Mouse (Mus musculus) forebrain, embryonic 14.5 days (tissue): ENCODE data around the gene Zfp106. TPM values are rescaled to one million over a fixed set of nuclear protein-coding genes. Genes with fewer than 3 reads are reported as not detected.

Source experiments
- ATAC-seq: fragments of 200-750 bp; cut with Nextera tagmentation; 2 replicates; pipeline ENCODE4 v1.8.0; 2017; ENCODE audit warnings: mild to moderate bottlenecking, moderate library complexity
- DNase-seq: peaks from one replicate; pipeline ENCODE4 v3.0.0-alpha.2; 2015; ENCODE audit warnings: low spot score
- H3K27ac ChIP-seq: fragments of 300-500 bp; sonication (generic); 2 replicates; pipeline ENCODE4 v1.5.1; 2014; ENCODE audit warnings: low read depth, mild to moderate bottlenecking, control low read depth, low read length, moderate library complexity
- H3K27me3 ChIP-seq: fragments of 300-500 bp; sonication (generic); replicated peaks from 2 replicates; pipeline ENCODE4 v1.6.1; 2014; ENCODE audit warnings: low read length, control low read depth, mixed read lengths; ENCODE audit not compliant: control insufficient read depth, insufficient read depth
- H3K36me3 ChIP-seq: fragments of 300-500 bp; sonication (generic); 2 replicates; pipeline ENCODE4 v1.6.1; 2014; ENCODE audit warnings: low read length, control low read depth; ENCODE audit not compliant: control insufficient read depth, insufficient read depth
- H3K4me1 ChIP-seq: fragments of 300-500 bp; sonication (generic); 2 replicates; pipeline ENCODE4 v1.6.1; 2014; ENCODE audit warnings: antibody characterized with exemption, low read length, control low read depth; ENCODE audit not compliant: control insufficient read depth, insufficient read depth
- H3K4me2 ChIP-seq: fragments of 300-500 bp; sonication (generic); 2 replicates; pipeline ENCODE4 v1.6.1; 2014; ENCODE audit warnings: mild to moderate bottlenecking, control low read depth, low read length
- H3K4me3 ChIP-seq: fragments of 300-500 bp; sonication (generic); 2 replicates; pipeline ENCODE4 v1.5.1; 2014; ENCODE audit warnings: low read depth, low read length, control low read depth
- H3K9ac ChIP-seq: fragments of 300-500 bp; sonication (generic); 2 replicates; pipeline ENCODE4 v1.6.1; 2014; ENCODE audit warnings: mild to moderate bottlenecking, low read length, control low read depth, moderate library complexity
- H3K9me3 ChIP-seq: fragments of 300-500 bp; sonication (generic); replicated peaks from 2 replicates; pipeline ENCODE4 v1.6.1; 2016; ENCODE audit warnings: low read length, control low read depth, mixed read lengths; ENCODE audit not compliant: control insufficient read depth
- WGBS: fragments of 180-500 bp; shearing (Covaris S2); extraction: QIAGEN DNeasy Blood & Tissue Kit; methylation state at CpG from one replicate; pipeline ENCODE4 v1.1.7; 2014; 5-methylcytosine and 5-hydroxymethylcytosine counted together
- polyA plus RNA-seq: library from polyadenylated mRNA; unstranded; fragments of >200 nt; fragmentation: Nextera tagmentation; extraction: Ambion mirVana; gene quantifications from 2 replicates; pipeline ENCODE4 v1.2.1, GENCODE M21; 2014

The Zfp106 gene
- polyA plus RNA-seq, 1 experiment from 2014 or later, result 42.1 TPM

DNA sequence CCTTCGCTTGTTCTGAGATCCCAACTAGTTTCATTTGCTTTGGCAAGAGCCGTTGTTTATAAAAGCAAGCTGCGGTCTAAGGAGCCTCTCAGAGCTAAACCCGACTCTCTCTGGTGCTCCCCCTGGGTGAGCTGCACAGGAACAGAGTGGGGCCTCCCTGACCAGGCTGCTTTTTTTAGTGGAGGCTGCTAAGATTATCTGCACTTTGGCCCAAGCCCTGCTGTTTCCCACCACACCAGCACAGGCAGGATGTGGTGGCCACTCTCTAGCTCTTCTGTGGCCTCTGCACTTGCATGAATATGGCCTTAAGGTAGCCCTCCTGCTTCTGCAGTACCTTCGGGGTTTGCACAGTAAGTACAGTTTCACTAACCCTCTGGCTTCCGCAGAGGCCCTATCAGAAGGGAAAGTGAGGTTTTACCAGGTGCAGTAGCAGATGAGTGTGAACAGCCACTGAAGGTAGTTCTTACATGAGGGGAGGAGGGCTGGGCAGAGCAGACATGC is 63.6 kb downstream of the Zfp106 start:
- Histone ChIP-seq H3K9me3 (no peaks in the 10 kb centered on the region), H3K9ac (no peak overlapping the region), H3K36me3 (peaks cover 6% of the 10 kb centered on the region), H3K4me2 (no peak overlapping the region), H3K27me3 (no peaks in the 10 kb centered on the region), H3K4me1 (no peaks in the 10 kb centered on the region), H3K4me3 (no peak overlapping the region), H3K27ac (no peak overlapping the region)
- ATAC-seq (no peak), DNase-seq (no peak)
- WGBS, result 84% methylated on average over 6 of the region's 6 CpGs

DNA sequence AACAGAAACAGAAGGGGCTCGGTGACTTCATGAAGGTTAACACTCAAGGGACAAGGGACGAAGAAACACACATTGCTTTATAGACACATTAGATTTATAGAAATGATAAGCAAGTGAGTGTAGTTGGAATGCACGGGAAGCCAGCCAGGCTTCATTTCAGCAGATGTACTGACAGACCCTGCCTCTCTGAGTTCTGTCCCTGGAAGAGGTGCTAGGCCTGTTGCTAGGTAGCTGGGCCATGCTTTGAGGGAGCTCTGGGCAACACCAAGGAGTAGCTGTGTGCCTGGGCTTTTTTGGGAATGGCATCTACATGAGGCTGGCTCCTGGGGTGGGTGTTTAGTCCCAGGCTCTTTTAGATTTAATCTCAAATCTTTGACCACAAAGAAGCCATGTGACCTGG is 67.1 kb downstream of the Zfp106 start:
- Histone ChIP-seq H3K9me3 (no peaks in the 10 kb centered on the region), H3K4me1 (no peaks in the 10 kb centered on the region), H3K4me3 (no peak overlapping the region), H3K27ac (no peak overlapping the region), H3K9ac (no peak overlapping the region), H3K27me3 (no peaks in the 10 kb centered on the region), H3K4me2 (no peak overlapping the region), H3K36me3 (no peaks in the 10 kb centered on the region)
- ATAC-seq (no peak), DNase-seq (no peak)
- 87% methylated on average over 3 of the region's 3 CpGs for WGBS

GRCm38 (mm10) chr2:120493254-120493653 is 70.4 kb downstream of the Zfp106 start:
- Histone ChIP-seq H3K27ac (no peak overlapping the region), H3K9me3 (no peaks in the 10 kb centered on the region), H3K4me1 (no peaks in the 10 kb centered on the region), H3K4me3 (no peak overlapping the region), H3K9ac (no peak overlapping the region), H3K4me2 (no peak overlapping the region), H3K36me3 (no peaks in the 10 kb centered on the region), H3K27me3 (no peaks in the 10 kb centered on the region)
- ATAC-seq (no peak), DNase-seq (no peak)
- 77% methylated on average over 4 of the region's 4 CpGs for WGBS

GRCm38 (mm10) chr2:120484241-120484640 is 79.4 kb downstream of the Zfp106 start:
- no peak overlapping the region for H3K9ac ChIP-seq
- 82% methylated on average over 3 of the region's 3 CpGs for WGBS
- no peaks in the 10 kb centered on the region for H3K9me3 ChIP-seq
- no peaks in the 10 kb centered on the region for H3K27me3 ChIP-seq
- H3K36me3 ChIP-seq, result no peaks in the 10 kb centered on the region
- H3K27ac ChIP-seq, result no peak overlapping the region
- no peak overlapping the region for H3K4me3 ChIP-seq
- no peaks in the 10 kb centered on the region for H3K4me1 ChIP-seq
- DNase-seq (no peak), ATAC-seq (no peak)
- no peak overlapping the region for H3K4me2 ChIP-seq

DNA sequence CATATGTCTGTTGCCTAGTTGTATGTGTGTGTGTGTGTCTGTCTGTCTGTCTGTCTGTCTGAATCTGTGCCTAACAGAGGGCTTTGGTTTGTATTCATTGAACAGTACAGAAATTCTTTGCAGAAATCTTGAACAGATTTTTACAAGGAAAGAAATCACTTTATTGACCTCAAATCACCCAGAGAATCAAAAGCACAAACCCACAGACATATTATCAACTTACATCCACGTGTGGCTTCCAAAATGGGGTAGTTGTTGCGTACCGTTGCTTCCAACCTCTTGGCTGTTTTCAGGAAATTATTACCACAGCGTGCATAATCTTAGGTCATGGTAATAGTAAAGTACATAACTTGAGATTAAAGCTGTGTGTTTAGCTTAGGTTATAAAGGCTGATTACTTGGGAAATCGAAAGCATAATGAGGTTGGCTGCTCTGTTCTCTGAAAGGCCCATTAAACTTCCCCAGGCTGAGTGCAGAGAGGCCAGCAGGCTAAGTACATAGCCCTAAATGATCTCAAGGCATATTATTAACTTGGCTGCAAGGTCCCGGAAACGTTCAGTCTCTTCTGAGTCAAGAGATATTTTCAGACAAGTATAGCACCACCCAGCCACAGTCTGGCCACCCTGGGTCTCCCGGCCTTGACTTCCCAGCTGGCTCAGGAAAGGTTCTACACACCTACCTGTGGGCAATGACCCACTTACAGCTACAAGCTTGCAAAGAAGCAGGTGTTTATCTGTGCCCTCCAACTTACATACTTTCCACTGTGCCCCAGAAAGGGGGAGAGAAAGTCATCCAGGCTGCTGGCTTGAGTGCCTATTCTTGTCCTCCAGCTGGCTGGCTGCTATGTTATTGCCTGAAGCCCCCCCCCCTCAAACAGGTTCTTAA is 80.9 kb downstream of the Zfp106 start:
- WGBS, result 78% methylated on average over 8 of the region's 8 CpGs
- Histone ChIP-seq H3K9ac (no peak overlapping the region), H3K4me2 (no peak overlapping the region), H3K9me3 (no peaks in the 10 kb centered on the region), H3K27ac (no peak overlapping the region), H3K4me1 (no peaks in the 10 kb centered on the region), H3K27me3 (no peaks in the 10 kb centered on the region), H3K4me3 (no peak overlapping the region), H3K36me3 (no peaks in the 10 kb centered on the region)
- no peak for ATAC-seq
- no peak for DNase-seq

DNA sequence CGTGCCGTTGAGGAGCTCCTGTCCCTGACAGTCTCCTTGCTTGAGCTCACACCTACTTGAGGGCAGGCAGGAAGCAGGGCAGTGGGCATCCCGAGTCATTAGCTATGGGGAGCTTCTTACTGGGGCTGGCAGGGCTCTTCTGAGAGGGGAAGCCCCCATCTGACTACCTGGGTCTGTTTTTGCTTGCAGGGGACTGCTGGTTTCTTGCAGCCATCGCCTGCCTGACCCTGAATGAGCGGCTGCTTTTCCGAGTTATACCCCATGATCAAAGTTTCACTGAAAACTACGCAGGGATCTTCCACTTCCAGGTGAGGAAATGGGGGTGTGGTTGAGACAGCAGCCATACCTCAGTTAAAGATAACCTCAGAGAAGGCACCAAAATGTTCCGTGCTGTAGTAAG is 81.7 kb downstream of the Zfp106 start:
- 79% methylated on average over 8 of the region's 8 CpGs for WGBS
- no peak overlapping the region for H3K9ac ChIP-seq
- no peak for ATAC-seq
- no peak overlapping the region for H3K27ac ChIP-seq
- no peaks in the 10 kb centered on the region for H3K27me3 ChIP-seq
- no peaks in the 10 kb centered on the region for H3K9me3 ChIP-seq
- no peaks in the 10 kb centered on the region for H3K36me3 ChIP-seq
- H3K4me2 ChIP-seq, result no peak overlapping the region
- no peak for DNase-seq
- no peaks in the 10 kb centered on the region for H3K4me1 ChIP-seq
- H3K4me3 ChIP-seq, result no peak overlapping the region

GRCm38 (mm10) chr2:120478600-120478999 is 85.0 kb downstream of the Zfp106 start:
- Histone ChIP-seq H3K36me3 (no peaks in the 10 kb centered on the region), H3K4me2 (no peak overlapping the region), H3K4me3 (no peak overlapping the region), H3K27ac (no peak overlapping the region), H3K27me3 (no peaks in the 10 kb centered on the region), H3K9ac (no peak overlapping the region), H3K4me1 (no peaks in the 10 kb centered on the region), H3K9me3 (no peaks in the 10 kb centered on the region)
- peak; percentile 63 for DNase-seq
- no peak for ATAC-seq
- WGBS, result 66% methylated on average over 3 of the region's 3 CpGs

- Histone ChIP-seq H3K4me3 (no peak overlapping the region), H3K4me1 (no peaks in the 10 kb centered on the region), H3K4me2 (no peak overlapping the region), H3K27ac (no peak overlapping the region), H3K27me3 (no peaks in the 10 kb centered on the region), H3K36me3 (no peaks in the 10 kb centered on the region), H3K9me3 (no peaks in the 10 kb centered on the region), H3K9ac (no peak overlapping the region)
- no peak for DNase-seq
- no peak for ATAC-seq
- WGBS, result 25% methylated on average over 13 of the region's 13 CpGs
Observed at GRCm38 (mm10) chr2:120476277-120477087, 87.2 kb downstream of the Zfp106 start.

DNA sequence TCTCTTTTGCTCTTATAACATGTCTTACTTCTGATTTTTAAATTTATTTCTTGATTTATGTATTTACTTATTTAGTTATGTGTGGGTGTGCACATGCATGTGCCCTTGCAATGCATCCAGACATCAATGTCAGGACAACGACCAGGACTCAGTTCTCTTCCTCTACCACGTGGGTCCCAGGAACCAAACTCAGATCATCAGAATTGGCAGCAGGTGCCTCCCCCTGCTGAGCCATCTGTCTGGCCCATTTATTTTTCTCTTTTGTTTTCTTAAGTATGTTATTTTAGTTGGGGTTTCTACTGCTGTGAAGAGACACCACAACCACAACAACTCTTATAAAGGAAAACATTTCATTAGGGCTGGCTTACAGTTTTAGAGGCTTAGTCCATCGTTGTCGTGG is 92.8 kb downstream of the Zfp106 start:
- Histone ChIP-seq H3K27me3 (no peaks in the 10 kb centered on the region), H3K36me3 (no peaks in the 10 kb centered on the region), H3K9ac (no peak overlapping the region), H3K4me3 (no peak overlapping the region), H3K27ac (no peak overlapping the region), H3K4me2 (no peak overlapping the region), H3K4me1 (no peaks in the 10 kb centered on the region), H3K9me3 (no peaks in the 10 kb centered on the region)
- 68% methylated on average over 4 of the region's 4 CpGs for WGBS
- ATAC-seq (no peak), DNase-seq (no peak)
